Mouse (Mus musculus) embryonic facial prominence, embryonic 14.5 days (tissue): ENCODE data around the gene 6820408C15Rik. TPM values are rescaled to one million over a fixed set of nuclear protein-coding genes. Genes with fewer than 3 reads are reported as not detected.

ENCODE experiments used
- ATAC-seq: fragments of 200-750 bp; cut with Nextera tagmentation; 2 replicates; pipeline ENCODE4 v1.8.0; 2017; ENCODE audit warnings: low read depth, moderate number of reproducible peaks, moderate TSS enrichment
- DNase-seq: peaks from one replicate; pipeline ENCODE4 v3.0.0-alpha.2; 2015; ENCODE audit warnings: low spot score
- H3K27ac ChIP-seq: fragments of 300-500 bp; sonication (generic); replicated peaks from 2 replicates; pipeline ENCODE4 v1.5.1; 2014; ENCODE audit warnings: low read depth, mild to moderate bottlenecking, low read length, moderate library complexity
- H3K27me3 ChIP-seq: fragments of 300-500 bp; sonication (generic); replicated peaks from 2 replicates; pipeline ENCODE4 v1.6.1; 2014; ENCODE audit warnings: low read length; ENCODE audit not compliant: control insufficient read depth, insufficient read depth
- H3K36me3 ChIP-seq: fragments of 300-500 bp; sonication (generic); 2 replicates; pipeline ENCODE4 v1.6.1; 2014; ENCODE audit warnings: low read length, mixed read lengths; ENCODE audit not compliant: control insufficient read depth, insufficient read depth
- H3K4me1 ChIP-seq: fragments of 300-500 bp; sonication (generic); 2 replicates; pipeline ENCODE4 v1.6.1; 2014; ENCODE audit warnings: antibody characterized with exemption, low read length; ENCODE audit not compliant: control insufficient read depth, insufficient read depth
- H3K4me2 ChIP-seq: fragments of 300-500 bp; sonication (generic); 2 replicates; pipeline ENCODE4 v1.6.1; 2014; ENCODE audit warnings: low read depth, mild to moderate bottlenecking, low read length, moderate library complexity, mixed read lengths
- H3K4me3 ChIP-seq: fragments of 300-500 bp; sonication (generic); 2 replicates; pipeline ENCODE4 v1.5.1; 2014; ENCODE audit warnings: low read depth, mild to moderate bottlenecking, low read length
- H3K9ac ChIP-seq: fragments of 300-500 bp; sonication (generic); 2 replicates; pipeline ENCODE4 v1.6.1; 2014; ENCODE audit warnings: low read depth, mild to moderate bottlenecking, low read length, moderate library complexity, mixed read lengths
- H3K9me3 ChIP-seq: fragments of 300-500 bp; sonication (generic); 2 replicates; pipeline ENCODE4 v1.6.1; 2016; ENCODE audit warnings: low read length; ENCODE audit not compliant: control insufficient read depth
- WGBS: fragments of 180-500 bp; shearing (Covaris S2); extraction: QIAGEN DNeasy Blood & Tissue Kit; methylation state at CpG from one replicate; pipeline ENCODE4 v1.1.7; 2014; 5-methylcytosine and 5-hydroxymethylcytosine counted together
- polyA plus RNA-seq: library from polyadenylated mRNA; unstranded; fragments of >200 nt; fragmentation: Nextera tagmentation; extraction: Ambion mirVana; gene quantifications from 2 replicates; pipeline ENCODE4 v1.2.1, GENCODE M21; 2014

The 6820408C15Rik gene
- polyA plus RNA-seq, 1 experiment from 2014 or later: 5.1 TPM

DNA sequence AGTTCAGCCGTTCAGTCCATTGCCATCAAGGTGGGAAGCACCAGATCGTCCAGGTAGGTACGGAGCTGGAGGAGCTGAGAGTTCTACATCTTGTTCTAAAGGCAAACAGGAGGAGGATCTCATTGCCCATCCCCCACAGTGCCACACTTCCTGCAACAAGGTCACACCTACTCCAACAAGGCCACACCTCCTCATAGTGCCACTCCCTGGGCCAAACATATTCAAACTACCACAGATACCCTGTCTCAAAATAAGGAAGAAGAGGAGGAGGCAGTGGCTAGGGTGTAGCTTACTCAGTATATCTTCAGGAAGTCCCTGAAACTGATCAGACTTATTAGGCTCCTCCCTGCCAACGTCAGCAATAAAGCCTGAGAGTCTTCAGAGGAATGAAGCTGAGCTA, 31.2 kb upstream of the 6820408C15Rik start:
- H3K27me3 ChIP-seq: no peaks in the 10 kb centered on the region
- H3K9ac ChIP-seq: no peak overlapping the region
- H3K36me3 ChIP-seq: no peaks in the 10 kb centered on the region
- DNase-seq (no peak), ATAC-seq (no peak)
- H3K4me2 ChIP-seq: no peak overlapping the region
- no peaks in the 10 kb centered on the region for H3K9me3 ChIP-seq
- 79% methylated on average over 4 of the region's 4 CpGs for WGBS
- H3K27ac ChIP-seq: no peak overlapping the region
- H3K4me3 ChIP-seq: no peak overlapping the region
- no peaks in the 10 kb centered on the region for H3K4me1 ChIP-seq

- ATAC-seq: no peak
- H3K27me3 ChIP-seq: no peaks in the 10 kb centered on the region
- H3K4me2 ChIP-seq: no peak overlapping the region
- H3K9ac ChIP-seq: no peak overlapping the region
- peaks cover 16% of the 10 kb centered on the region; the same call in 1 of the 2 replicates for H3K36me3 ChIP-seq
- peaks cover 11% of the 10 kb centered on the region; the same call in 1 of the 2 replicates for H3K4me1 ChIP-seq
- H3K27ac ChIP-seq: no peak overlapping the region
- peak; percentile 82 for DNase-seq
- H3K9me3 ChIP-seq: no peaks in the 10 kb centered on the region
- H3K4me3 ChIP-seq: no peak overlapping the region
- 13% methylated on average over 3 of the region's 3 CpGs for WGBS
These were observed 22.6 kb upstream of the 6820408C15Rik start for GRCm38 (mm10) chr2:152392786-152393185.

DNA sequence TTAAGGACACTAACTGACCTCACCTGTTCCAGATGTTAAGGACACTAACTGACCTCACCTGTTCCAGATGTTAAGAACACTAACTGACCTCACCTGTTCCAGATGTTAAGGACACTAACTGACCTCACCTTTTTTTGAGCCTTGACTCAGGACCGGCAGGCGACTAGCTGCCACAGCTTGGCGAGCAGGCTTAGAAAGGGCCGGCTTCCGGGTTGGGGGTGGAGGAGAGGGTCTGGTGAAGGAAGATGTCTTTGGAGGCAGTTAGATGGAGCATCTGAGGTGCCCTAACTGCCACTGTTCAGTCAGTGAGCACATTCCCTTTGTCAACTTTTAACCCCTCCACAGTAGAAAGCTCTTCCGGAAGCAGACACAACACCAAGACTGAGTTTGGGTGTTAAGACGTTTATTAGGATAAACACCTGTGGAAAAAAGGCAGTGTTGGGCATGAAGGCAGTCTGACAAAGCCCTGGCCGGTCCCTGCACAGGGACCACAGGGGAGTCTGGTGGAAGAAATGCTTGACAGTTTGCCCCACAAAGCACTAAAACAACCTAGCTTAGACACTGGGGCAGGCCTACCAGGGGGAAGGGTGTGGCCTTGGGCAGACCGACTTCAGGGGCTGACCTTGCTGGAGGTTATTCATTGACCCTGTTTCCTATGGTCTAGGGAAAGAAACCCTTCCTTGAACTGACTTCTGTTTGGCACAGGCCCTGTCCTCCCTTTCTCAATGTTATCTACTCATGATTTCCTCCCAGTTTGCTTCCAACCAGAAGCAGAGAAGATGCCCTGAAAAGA, 22.0 kb upstream of the 6820408C15Rik start:
- Histone ChIP-seq H3K9me3 (no peaks in the 10 kb centered on the region), H3K36me3 (peaks cover 16% of the 10 kb centered on the region; the same call in 1 of the 2 replicates), H3K4me2 (0 out of 2 replicates have a peak overlapping the region, but pooled peaks have one; percentile 79), H3K4me3 (no peak overlapping the region), H3K9ac (no peak overlapping the region; the same call in 1 of the 2 replicates), H3K27me3 (no peaks in the 10 kb centered on the region), H3K4me1 (peaks cover 11% of the 10 kb centered on the region; the same call in 1 of the 2 replicates), H3K27ac (no peak overlapping the region)
- WGBS: 50% methylated on average over 9 of the region's 9 CpGs
- DNase-seq (no peak), ATAC-seq (no peak)

DNA sequence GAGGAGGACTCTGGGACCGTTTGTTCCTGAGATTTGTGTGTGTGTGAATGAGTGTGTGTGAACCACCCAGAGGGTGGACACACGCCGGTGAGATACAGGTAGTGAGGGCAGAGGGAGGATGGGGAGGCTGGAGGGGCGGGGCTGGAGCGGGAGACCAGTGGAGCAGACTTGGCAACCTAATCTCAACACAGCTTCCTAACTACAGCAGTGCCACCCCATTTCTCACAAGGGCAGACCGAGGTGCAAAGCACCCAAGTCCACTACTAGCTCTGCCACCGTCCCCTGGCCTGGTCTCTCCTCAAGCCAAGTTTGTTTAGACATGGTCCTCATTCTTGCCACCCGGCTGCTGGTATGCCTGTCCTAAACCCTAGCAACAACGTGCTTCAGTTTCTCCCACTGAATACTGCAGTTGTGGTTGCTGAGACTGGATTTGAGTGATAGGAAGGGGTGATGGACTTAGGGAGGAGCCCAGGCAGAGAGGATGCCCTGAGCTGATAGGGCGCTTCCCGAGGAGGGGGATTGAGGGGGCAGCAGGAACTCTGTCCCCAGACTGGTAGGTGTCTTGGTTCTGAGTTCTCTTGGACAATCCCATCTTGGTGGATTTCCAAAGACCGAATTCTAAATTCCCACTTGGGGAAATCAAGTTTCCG, 20.0 kb upstream of the 6820408C15Rik start:
- WGBS: 24% methylated on average over 11 of the region's 13 CpGs
- peak overlapping the region; percentile 79 for H3K4me2 ChIP-seq

DNA sequence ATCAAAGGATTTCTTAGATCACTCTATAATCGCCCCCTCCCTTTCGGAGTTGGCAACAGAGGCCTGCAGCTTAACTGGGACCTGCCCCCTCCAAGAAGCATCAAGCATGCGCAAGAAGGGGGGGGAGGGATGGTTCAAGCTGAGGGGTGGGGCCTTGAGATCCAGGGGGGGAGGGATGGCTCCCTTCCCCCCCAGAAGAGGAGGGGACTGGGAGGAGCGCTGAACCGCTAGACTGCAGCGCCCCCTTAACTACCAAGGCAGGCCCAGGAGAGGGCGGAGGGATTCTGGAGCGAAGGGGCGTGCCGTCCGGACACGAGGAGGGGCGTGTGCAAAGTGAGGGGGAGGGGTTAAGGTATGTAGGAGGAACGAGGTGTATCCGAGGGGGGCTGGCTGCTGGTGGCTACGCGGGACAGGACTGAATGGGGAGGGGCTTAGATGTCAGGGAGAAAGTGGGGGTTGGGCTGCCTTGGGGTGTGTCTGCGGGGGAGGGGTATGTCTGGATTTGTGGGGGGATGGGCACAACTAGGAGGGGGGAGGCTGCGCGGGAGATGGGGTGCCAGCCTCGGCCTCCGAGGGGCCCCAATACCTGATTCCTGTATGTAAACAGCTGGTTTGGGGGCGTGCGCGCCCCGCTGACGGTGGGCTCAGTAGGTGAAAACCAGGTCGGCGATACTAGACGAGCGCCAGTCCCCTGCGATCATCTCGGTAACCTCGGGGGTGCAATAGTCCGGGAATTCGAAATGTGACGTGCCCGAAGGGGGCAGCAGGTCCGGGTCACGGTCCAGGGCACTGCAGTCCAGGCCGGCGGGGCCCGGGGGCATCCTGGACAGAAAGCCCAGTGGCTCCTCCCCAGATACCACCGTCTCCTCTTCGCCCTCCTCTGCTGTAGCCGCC, 19.0 kb upstream of the 6820408C15Rik start:
- H3K4me3 ChIP-seq: peak overlapping the region; percentile 86
- peaks cover 16% of the 10 kb centered on the region; the same call in 1 of the 2 replicates for H3K36me3 ChIP-seq
- H3K27me3 ChIP-seq: no peaks in the 10 kb centered on the region
- no peaks in the 10 kb centered on the region for H3K9me3 ChIP-seq
- peak overlapping the region; percentile 92 for H3K9ac ChIP-seq
- H3K4me2 ChIP-seq: peak overlapping the region; percentile 79
- WGBS: under 1% methylated on average over 30 of the region's 46 CpGs
- peak overlapping the region; percentile 100 for H3K27ac ChIP-seq
- peaks cover 15% of the 10 kb centered on the region; the same call in 1 of the 2 replicates for H3K4me1 ChIP-seq
- DNase-seq: peak; percentile 99
- peak; percentile 67 for ATAC-seq

More for the DNA sequence above, 20.0 kb upstream of the 6820408C15Rik start:
- Histone ChIP-seq H3K27me3 (no peaks in the 10 kb centered on the region), H3K9me3 (no peaks in the 10 kb centered on the region), H3K9ac (peak overlapping the region; percentile 92), H3K27ac (0 out of 2 replicates have a peak overlapping the region, but pooled peaks have one; percentile 3), H3K36me3 (peaks cover 16% of the 10 kb centered on the region; the same call in 1 of the 2 replicates), H3K4me3 (peak overlapping the region; percentile 86), H3K4me1 (peaks cover 15% of the 10 kb centered on the region; the same call in 1 of the 2 replicates)
- no peak for ATAC-seq
- no peak for DNase-seq

GRCm38 (mm10) chr2:152397004-152397589, 18.3 kb upstream of the 6820408C15Rik start:
- 0% methylated on average over 13 of the region's 77 CpGs for WGBS

GRCm38 (mm10) chr2:152397680-152398435, 17.5 kb upstream of the 6820408C15Rik start, which contains the start of gene Sox12:
Sox12 (minus strand) TSS chr2:152398063.
- Histone ChIP-seq H3K27ac (peak within 1 kb of the TSS; percentile 100), H3K9me3 (no peaks in the 10 kb centered on the region), H3K4me1 (peaks cover 15% of the 10 kb centered on the region; the same call in 1 of the 2 replicates), H3K4me2 (peak within 1 kb of the TSS; percentile 79), H3K36me3 (peaks cover 16% of the 10 kb centered on the region; the same call in 1 of the 2 replicates), H3K27me3 (no peaks in the 10 kb centered on the region), H3K9ac (peak within 1 kb of the TSS; percentile 92), H3K4me3 (peak within 1 kb of the TSS; percentile 86)
- DNase-seq (peak; percentile 97), ATAC-seq (peak; percentile 77)
- WGBS: under 1% methylated on average over 30 of the region's 104 CpGs

More at GRCm38 (mm10) chr2:152397004-152397589, 18.3 kb upstream of the 6820408C15Rik start:
- Histone ChIP-seq H3K4me2 (peak overlapping the region; percentile 79), H3K27me3 (no peaks in the 10 kb centered on the region), H3K4me1 (peaks cover 15% of the 10 kb centered on the region; the same call in 1 of the 2 replicates), H3K36me3 (peaks cover 16% of the 10 kb centered on the region; the same call in 1 of the 2 replicates), H3K9ac (peak overlapping the region; percentile 92), H3K4me3 (peak overlapping the region; percentile 86), H3K27ac (peak overlapping the region; percentile 100), H3K9me3 (no peaks in the 10 kb centered on the region)
- ATAC-seq (peak; percentile 13; the same call in 1 of the 2 replicates), DNase-seq (peak; percentile 91)
